Mouse (Mus musculus) heart, embryonic 11.5 days (tissue): ENCODE measurements at regions not wholly inside any gene's neighbourhood (a gene's known extent, or its start where the extent isn't known, plus 50 kb on each side); places are given as distances from the start of the nearest gene placed in this dataset.

Source experiments
- ATAC-seq: fragments of 200-750 bp; cut with Nextera tagmentation; replicated peaks from 2 replicates; pipeline ENCODE4 v1.8.0; 2017; ENCODE audit warnings: moderate library complexity; ENCODE audit not compliant: insufficient number of reproducible peaks, low FRiP score, low TSS enrichment
- H3K27ac ChIP-seq: fragments of 300-500 bp; sonication (generic); 2 replicates; pipeline ENCODE4 v1.5.1; 2014; ENCODE audit warnings: mild to moderate bottlenecking, low read depth, low read length
- H3K27me3 ChIP-seq: fragments of 300-500 bp; sonication (generic); 2 replicates; pipeline ENCODE4 v1.6.1; 2014; ENCODE audit warnings: mild to moderate bottlenecking, low read length, mixed read lengths; ENCODE audit not compliant: control insufficient read depth, insufficient read depth
- H3K36me3 ChIP-seq: fragments of 300-500 bp; sonication (generic); 2 replicates; pipeline ENCODE4 v1.6.1; 2014; ENCODE audit warnings: mild to moderate bottlenecking, low read length, moderate library complexity, mixed read lengths; ENCODE audit not compliant: control insufficient read depth, insufficient read depth
- H3K4me1 ChIP-seq: fragments of 300-500 bp; sonication (generic); 2 replicates; pipeline ENCODE4 v1.6.1; 2014; ENCODE audit warnings: low read length; ENCODE audit not compliant: control insufficient read depth, insufficient read depth
- H3K4me2 ChIP-seq: fragments of 300-500 bp; sonication (generic); 2 replicates; pipeline ENCODE4 v1.6.1; 2014; ENCODE audit warnings: mild to moderate bottlenecking, moderate library complexity
- H3K4me3 ChIP-seq: fragments of 300-500 bp; sonication (generic); 2 replicates; pipeline ENCODE4 v1.5.1; 2014; ENCODE audit warnings: low read depth, low read length
- H3K9ac ChIP-seq: fragments of 300-500 bp; sonication (generic); 2 replicates; pipeline ENCODE4 v1.6.1; 2014; ENCODE audit warnings: mild to moderate bottlenecking, low read depth, low read length, moderate library complexity
- H3K9me3 ChIP-seq: fragments of 300-500 bp; sonication (generic); replicated peaks from 2 replicates; pipeline ENCODE4 v1.6.1; 2016; ENCODE audit warnings: low read length; ENCODE audit not compliant: control insufficient read depth
- WGBS: fragments of 180-500 bp; shearing (Covaris S2); extraction: QIAGEN DNeasy Blood & Tissue Kit; methylation state at CpG from one replicate; pipeline ENCODE4 v1.1.7; 2014; ENCODE audit not compliant: insufficient replicate concordance; 5-methylcytosine and 5-hydroxymethylcytosine counted together

DNA sequence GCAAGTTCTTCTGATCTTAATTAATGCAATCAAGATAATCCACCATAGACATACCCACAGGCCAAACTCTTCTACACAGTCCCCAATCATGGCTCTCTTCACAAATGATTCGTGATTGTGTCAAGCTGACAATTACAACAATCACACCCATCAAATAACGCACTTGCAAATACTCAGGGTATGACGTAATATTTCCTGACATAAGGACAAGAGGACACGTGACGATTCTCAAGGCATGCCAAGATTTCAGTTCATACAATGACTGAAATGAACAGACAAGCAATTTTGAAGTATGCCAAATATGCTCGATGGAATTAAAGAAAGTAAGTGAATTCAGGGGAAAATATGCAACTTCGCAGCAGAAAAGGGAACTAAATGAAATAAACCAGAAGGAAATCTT is 282.1 kb upstream of the Trib2 start:
- H3K27me3 ChIP-seq, result no peaks in the 10 kb centered on the region
- H3K9ac ChIP-seq, result no peak overlapping the region
- no peaks in the 10 kb centered on the region for H3K36me3 ChIP-seq
- ATAC-seq, result no peak
- 84% methylated on average over 7 of the region's 7 CpGs for WGBS
- H3K27ac ChIP-seq, result no peak overlapping the region
- H3K9me3 ChIP-seq, result no peaks in the 10 kb centered on the region
- H3K4me1 ChIP-seq, result no peaks in the 10 kb centered on the region
- no peak overlapping the region for H3K4me2 ChIP-seq
- H3K4me3 ChIP-seq, result no peak overlapping the region

DNA sequence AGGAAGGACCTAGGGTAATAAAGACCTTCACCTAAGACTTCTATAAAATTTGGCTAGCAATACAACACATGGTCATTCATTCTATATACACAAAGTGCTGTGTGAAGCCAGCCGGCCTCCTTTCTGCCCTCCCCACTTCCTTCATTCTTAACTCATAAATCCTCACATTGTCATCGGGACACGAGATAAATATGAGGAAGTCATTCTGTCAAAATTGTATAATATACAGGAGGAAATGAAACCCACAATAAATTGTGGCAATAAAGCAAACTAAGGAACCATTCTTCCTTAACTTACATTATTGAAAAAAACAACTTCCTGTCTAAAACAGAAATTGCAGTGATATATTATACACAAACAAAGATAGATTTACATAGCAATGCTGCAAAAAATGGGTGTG is 275.9 kb upstream of the Trib2 start:
- 78% methylated on average over 3 of the region's 3 CpGs for WGBS
- Histone ChIP-seq H3K4me2 (no peak overlapping the region), H3K9me3 (no peaks in the 10 kb centered on the region), H3K27ac (no peak overlapping the region), H3K4me3 (no peak overlapping the region), H3K36me3 (no peaks in the 10 kb centered on the region), H3K27me3 (no peaks in the 10 kb centered on the region; the same call in 1 of the 2 replicates), H3K4me1 (no peaks in the 10 kb centered on the region), H3K9ac (no peak overlapping the region)
- ATAC-seq, result no peak

DNA sequence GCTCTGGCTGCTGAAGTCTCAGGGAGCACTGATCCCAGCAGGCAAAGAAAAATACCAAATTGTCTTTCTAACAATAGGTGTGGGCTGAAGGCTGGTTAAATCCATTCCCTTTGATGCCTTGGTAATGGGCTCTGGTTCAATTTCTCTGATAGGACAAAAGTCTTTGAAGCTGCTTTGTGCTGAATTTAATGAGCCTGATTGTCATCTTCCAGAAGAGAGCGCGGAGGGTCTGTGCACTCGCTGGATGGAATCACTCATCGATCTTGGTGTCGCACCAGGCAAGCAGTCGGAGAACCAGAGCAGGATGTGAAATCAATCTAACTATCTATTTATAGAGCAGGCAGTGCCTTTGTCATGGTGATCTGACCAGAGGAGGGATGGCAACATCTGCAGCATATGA is 274.6 kb upstream of the Trib2 start:
- H3K4me3 ChIP-seq, result no peak overlapping the region
- H3K9me3 ChIP-seq, result no peaks in the 10 kb centered on the region
- H3K9ac ChIP-seq, result no peak overlapping the region
- H3K4me1 ChIP-seq, result no peaks in the 10 kb centered on the region
- H3K4me2 ChIP-seq, result no peak overlapping the region
- H3K27me3 ChIP-seq, result no peaks in the 10 kb centered on the region; the same call in 1 of the 2 replicates
- no peak overlapping the region for H3K27ac ChIP-seq
- no peak for ATAC-seq
- no peaks in the 10 kb centered on the region for H3K36me3 ChIP-seq
- WGBS, result 28% methylated on average over 6 of the region's 6 CpGs

DNA sequence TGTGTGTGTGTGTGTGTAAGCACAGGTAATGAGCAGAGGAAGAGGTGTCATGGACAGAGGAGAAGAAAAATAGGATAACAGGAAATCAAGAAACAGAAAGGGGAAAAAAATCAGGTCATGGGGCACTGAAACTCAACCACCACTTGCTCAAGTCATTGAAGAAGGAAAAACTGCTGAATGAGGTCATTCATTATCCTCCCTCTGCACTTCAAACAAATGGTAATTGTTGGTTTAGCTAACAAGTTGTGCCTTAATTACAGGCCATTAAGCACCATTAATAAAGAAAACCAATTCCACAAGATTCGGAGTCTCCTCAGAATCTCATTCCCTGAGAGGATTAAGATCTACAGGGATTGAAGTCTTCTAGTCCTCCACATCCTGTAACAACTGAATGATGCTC is 266.5 kb upstream of the Trib2 start:
- H3K27me3 ChIP-seq, result no peaks in the 10 kb centered on the region
- WGBS, result 68% methylated on average over 1 of the region's 1 CpGs

DNA sequence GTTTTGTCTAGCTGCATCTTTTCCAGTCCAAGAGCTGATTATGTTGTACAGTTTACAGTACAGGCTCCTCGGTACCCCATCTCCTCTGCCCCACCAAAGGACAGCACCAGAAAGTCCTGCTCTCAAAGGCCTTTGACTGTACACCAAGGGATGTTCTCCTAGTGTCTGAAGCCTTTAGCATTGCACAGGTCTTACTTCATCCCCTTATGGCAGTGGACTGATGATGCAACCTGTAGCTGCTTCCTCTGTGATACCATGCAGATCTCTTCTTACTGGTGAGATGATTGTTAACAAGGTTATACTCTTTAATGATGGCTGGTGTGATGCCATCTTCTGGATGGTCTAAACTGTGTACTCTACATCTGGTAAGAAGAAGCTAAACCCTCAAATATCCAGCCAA is 260.5 kb upstream of the Trib2 start:
- no peaks in the 10 kb centered on the region for H3K27me3 ChIP-seq
- H3K4me1 ChIP-seq, result no peaks in the 10 kb centered on the region
- H3K9ac ChIP-seq, result no peak overlapping the region
- no peak overlapping the region for H3K27ac ChIP-seq
- no peaks in the 10 kb centered on the region for H3K36me3 ChIP-seq
- 80% methylated on average over 1 of the region's 1 CpGs for WGBS
- H3K4me3 ChIP-seq, result no peak overlapping the region
- H3K9me3 ChIP-seq, result no peaks in the 10 kb centered on the region
- ATAC-seq, result no peak
- no peak overlapping the region for H3K4me2 ChIP-seq

More for the DNA sequence above, 266.5 kb upstream of the Trib2 start:
- Histone ChIP-seq H3K9me3 (no peaks in the 10 kb centered on the region), H3K27ac (no peak overlapping the region), H3K36me3 (no peaks in the 10 kb centered on the region), H3K9ac (no peak overlapping the region), H3K4me2 (no peak overlapping the region), H3K4me1 (no peaks in the 10 kb centered on the region), H3K4me3 (no peak overlapping the region)
- no peak for ATAC-seq

DNA sequence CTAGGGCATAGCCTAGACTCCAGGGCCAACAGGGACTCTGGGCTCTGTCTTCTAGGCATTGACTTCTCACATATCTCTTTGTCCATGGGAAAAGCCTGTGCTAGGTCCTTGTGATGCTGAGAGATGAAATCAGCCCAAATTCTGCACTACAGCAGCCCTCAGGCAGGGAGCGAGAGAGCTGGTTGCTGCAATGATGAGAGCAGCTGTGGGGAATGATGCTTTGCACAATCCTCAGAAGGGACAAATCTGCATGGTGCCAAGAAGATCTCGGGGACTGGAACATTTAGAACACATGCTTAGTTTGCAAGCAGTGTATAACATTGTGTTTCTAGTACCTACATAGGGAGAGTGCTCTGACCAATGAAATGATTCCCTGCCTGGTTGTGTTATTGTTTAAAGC is 259.2 kb upstream of the Trib2 start:
- Histone ChIP-seq H3K27me3 (no peaks in the 10 kb centered on the region), H3K9ac (no peak overlapping the region), H3K36me3 (no peaks in the 10 kb centered on the region), H3K4me2 (no peak overlapping the region), H3K27ac (no peak overlapping the region), H3K9me3 (no peaks in the 10 kb centered on the region), H3K4me3 (no peak overlapping the region), H3K4me1 (no peaks in the 10 kb centered on the region)
- ATAC-seq, result no peak
- WGBS, result 69% methylated on average over 2 of the region's 2 CpGs

DNA sequence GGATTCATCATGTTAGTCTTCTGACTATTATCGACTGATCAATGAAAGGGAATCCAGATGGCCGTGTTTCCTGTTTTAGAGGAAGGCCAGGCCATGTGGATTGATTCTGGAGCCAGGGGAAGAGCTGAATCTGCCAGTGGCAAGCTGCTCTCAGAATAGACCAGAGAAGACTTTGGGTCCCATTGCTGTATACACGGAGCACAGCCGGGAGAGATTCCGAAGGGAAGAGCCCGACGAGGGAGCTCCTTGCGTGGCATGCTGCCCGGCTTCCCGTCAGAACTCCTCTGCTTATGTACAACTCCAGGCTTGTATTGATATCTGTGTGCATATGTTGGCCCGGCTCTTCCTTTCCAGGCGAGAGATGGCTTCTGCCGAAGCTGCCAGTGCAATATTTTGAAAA is 252.2 kb upstream of the Trib2 start:
- no peak for ATAC-seq
- Histone ChIP-seq H3K4me3 (no peak overlapping the region), H3K27me3 (no peaks in the 10 kb centered on the region), H3K4me1 (no peaks in the 10 kb centered on the region), H3K9me3 (no peaks in the 10 kb centered on the region), H3K36me3 (no peaks in the 10 kb centered on the region), H3K27ac (no peak overlapping the region), H3K4me2 (no peak overlapping the region), H3K9ac (no peak overlapping the region)
- 81% methylated on average over 13 of the region's 13 CpGs for WGBS

DNA sequence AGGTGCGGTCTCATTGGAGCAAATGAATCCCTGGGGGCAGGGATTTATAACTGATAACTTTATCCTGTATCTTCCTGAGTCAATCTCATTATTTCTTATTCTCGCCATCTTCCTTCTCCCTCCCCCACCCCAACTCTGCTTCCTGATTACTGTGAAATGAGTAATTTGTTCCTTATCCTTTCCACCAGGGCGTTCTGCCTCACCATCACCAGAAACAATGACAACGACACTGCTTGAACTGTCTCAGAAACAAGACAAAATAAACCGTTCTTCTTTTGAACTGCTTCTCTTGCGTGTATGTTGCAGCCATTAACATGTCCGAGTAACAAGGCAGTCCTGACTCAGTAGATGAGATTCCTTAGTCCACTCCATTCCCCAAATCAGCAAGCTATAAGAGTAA is 246.0 kb upstream of the Trib2 start:
- Histone ChIP-seq H3K27me3 (no peaks in the 10 kb centered on the region), H3K4me1 (no peaks in the 10 kb centered on the region), H3K27ac (no peak overlapping the region), H3K9me3 (no peaks in the 10 kb centered on the region), H3K36me3 (no peaks in the 10 kb centered on the region), H3K9ac (no peak overlapping the region), H3K4me2 (no peak overlapping the region), H3K4me3 (no peak overlapping the region)
- 75% methylated on average over 7 of the region's 7 CpGs for WGBS
- ATAC-seq, result no peak

DNA sequence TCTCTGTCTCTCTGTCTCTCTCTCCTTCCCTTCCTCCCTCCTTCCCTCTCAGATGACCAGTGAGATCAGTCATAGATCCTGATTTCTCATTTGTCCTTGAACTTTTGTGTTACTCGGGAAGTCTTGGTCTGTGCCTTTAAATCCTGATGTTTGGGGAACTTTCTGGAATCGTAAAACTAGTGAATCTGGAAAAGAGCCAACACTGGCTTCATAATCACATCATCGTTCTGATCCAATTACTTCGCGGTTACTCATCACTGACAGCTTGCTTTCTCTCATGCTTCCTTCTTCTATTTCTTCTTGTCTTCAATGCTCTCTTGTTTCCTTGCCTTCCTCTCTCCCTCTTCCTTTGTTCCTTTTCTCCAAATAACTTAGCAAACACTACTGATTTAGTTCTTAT is 243.7 kb upstream of the Trib2 start:
- H3K27ac ChIP-seq, result no peak overlapping the region
- 75% methylated on average over 5 of the region's 5 CpGs for WGBS
- no peak for ATAC-seq
- no peak overlapping the region for H3K9ac ChIP-seq
- no peaks in the 10 kb centered on the region for H3K36me3 ChIP-seq
- H3K4me2 ChIP-seq, result no peak overlapping the region
- H3K4me1 ChIP-seq, result no peaks in the 10 kb centered on the region
- no peak overlapping the region for H3K4me3 ChIP-seq
- H3K27me3 ChIP-seq, result no peaks in the 10 kb centered on the region
- no peaks in the 10 kb centered on the region for H3K9me3 ChIP-seq
